Mouse (Mus musculus) retina, adult 2 months (tissue): Measurements from ENCODE around the gene Fam234b.

Source experiments
- DNase-seq: peaks from one replicate; pipeline ENCODE4 v3.0.0-alpha.2; 2012; ENCODE audit warnings: low read depth, low spot score

Fam234b gene

GRCm38 (mm10) chr6:135182925-135183324, 14.9 kb upstream of the Fam234b start:
- DNase-seq: no peak

GRCm38 (mm10) chr6:135183961-135184360, 13.8 kb upstream of the Fam234b start:
- DNase-seq: no peak

- no peak for DNase-seq
Observed at GRCm38 (mm10) chr6:135187076-135187917, 10.5 kb upstream of the Fam234b start.

- no peak for DNase-seq
Observed at GRCm38 (mm10) chr6:135188629-135189028, 9.1 kb upstream of the Fam234b start.

GRCm38 (mm10) chr6:135190122-135190521, 7.7 kb upstream of the Fam234b start:
- no peak for DNase-seq

GRCm38 (mm10) chr6:135191906-135192305, 5.9 kb upstream of the Fam234b start:
- DNase-seq: no peak

GRCm38 (mm10) chr6:135192993-135193392, 4.8 kb upstream of the Fam234b start:
- no peak for DNase-seq

GRCm38 (mm10) chr6:135193733-135194132, 4.0 kb upstream of the Fam234b start:
- DNase-seq: no peak

- DNase-seq: no peak
Observed at GRCm38 (mm10) chr6:135194907-135195306, 2.9 kb upstream of the Fam234b start.

- no peak for DNase-seq
Observed at GRCm38 (mm10) chr6:135196707-135197106, 1.1 kb upstream of the Fam234b start.

- no peak for DNase-seq
Observed at GRCm38 (mm10) chr6:135197446-135197845, 331 bp upstream of the Fam234b start.

GRCm38 (mm10) chr6:135198726-135199125, 949 bp downstream of the Fam234b start:
- DNase-seq: no peak

- DNase-seq: no peak
Observed at GRCm38 (mm10) chr6:135200122-135200957, 2.6 kb downstream of the Fam234b start.

GRCm38 (mm10) chr6:135202668-135203067, 4.9 kb downstream of the Fam234b start:
- no peak for DNase-seq

- no peak for DNase-seq
Observed at GRCm38 (mm10) chr6:135203737-135204136, 6.0 kb downstream of the Fam234b start.

GRCm38 (mm10) chr6:135204869-135205268, 7.1 kb downstream of the Fam234b start:
- no peak for DNase-seq

GRCm38 (mm10) chr6:135205802-135206201, 8.0 kb downstream of the Fam234b start:
- DNase-seq: no peak

- no peak for DNase-seq
Observed at GRCm38 (mm10) chr6:135206909-135207308, 9.1 kb downstream of the Fam234b start.

- no peak for DNase-seq
Observed at GRCm38 (mm10) chr6:135211169-135211568, 13.4 kb downstream of the Fam234b start.

- peak; percentile 42 for DNase-seq
Observed at GRCm38 (mm10) chr6:135212666-135213065, 14.9 kb downstream of the Fam234b start.

GRCm38 (mm10) chr6:135218330-135218729, 20.6 kb downstream of the Fam234b start:
- no peak for DNase-seq

GRCm38 (mm10) chr6:135219916-135220315, 22.1 kb downstream of the Fam234b start:
- DNase-seq: no peak
